Mouse (Mus musculus) Patski (cell line): ENCODE data around the gene Mageb18. TPM values are rescaled to one million over a fixed set of nuclear protein-coding genes. Genes with fewer than 3 reads are reported as not detected.
"Not testable (repeated sequence)": the region's sequence is repeated elsewhere in the genome, so short reads cannot be mapped to it uniquely, and the experiment has no call there.

Experiments used
- ATAC-seq: fragments of 100-300 bp; one replicate; pipeline ENCODE4 v1.8.0; 2021
- CTCF ChIA-PET: fragments of 350-600 bp; sonication (Branson Sonifier 250); formaldehyde crosslinking; loops from one replicate; lab custom pipeline; 2022; ENCODE audit warnings: inconsistent platforms; lab: Charles Lee
- POLR2A ChIA-PET: fragments of 350-600 bp; sonication (Branson Sonifier 250); formaldehyde crosslinking; loops from one replicate; lab custom pipeline; 2022; ENCODE audit warnings: antibody characterized with exemption, inconsistent platforms; lab: Charles Lee
- DNase-seq: peaks from one replicate; pipeline ENCODE4 v3.0.0-alpha.2; 2011; ENCODE audit warnings: low read depth, low spot score
- H3K27me3 ChIP-seq: fragments of 371-371 bp; one replicate; pipeline ENCODE4 v1.5.1; 2021
- CTCF ChIP-seq: fragments of 100-300 bp; IDR thresholded peaks from one replicate; pipeline ENCODE4 v1.5.1; 2021
- in situ Hi-C: fragments of 300-500 bp; cut with MboI; formaldehyde crosslinking; loops from 3 replicates; pipeline ENCODE4 v1.11.1; 2018; ENCODE audit warnings: low pct_unique_long_range_greater_than_20kb, mixed read lengths
- polyA plus RNA-seq: library from polyadenylated mRNA; unstranded; gene quantifications from one replicate; pipeline ENCODE4 v1.2.3, GENCODE M21; 2021

Gene Mageb18
- not detected for polyA plus RNA-seq

- CTCF ChIA-PET: no interaction called here
- POLR2A ChIA-PET: no interaction called here
- DNase-seq (no peak), ATAC-seq (no peak)
- TF ChIP-seq CTCF: no peak
- in situ Hi-C loops: no loop called here
- H3K27me3 ChIP-seq: peaks cover 52% of the 10 kb centered on the region
Observed at GRCm38 (mm10) chrX:92599472-92599871, at the start of gene Mageb18. TSS of gene Mageb18 (minus strand) at chrX:92599572.

DNA sequence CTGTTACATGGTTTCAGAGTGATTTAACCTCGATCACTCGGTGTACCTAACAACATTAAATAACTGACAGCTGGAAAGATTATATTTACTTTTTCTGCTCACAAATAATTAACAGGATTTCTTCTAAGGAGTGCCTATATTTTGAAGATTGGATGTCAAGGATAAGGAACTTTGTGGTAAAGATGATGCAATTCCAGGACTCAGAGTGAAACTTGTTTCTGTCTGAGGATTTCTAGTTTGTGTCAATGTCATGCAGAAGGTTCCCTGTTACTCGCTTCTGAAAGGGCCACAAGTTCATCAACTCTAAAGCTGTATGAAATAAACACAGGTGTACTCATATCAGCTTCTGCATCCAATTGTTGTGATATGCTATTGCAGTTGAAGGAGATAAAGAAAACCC, 13.4 kb upstream of the Mageb18 start:
- in situ Hi-C loops: no loop called here
- CTCF ChIA-PET: no interaction called here
- TF ChIP-seq CTCF: no peak
- DNase-seq (no peak), ATAC-seq (no peak)
- POLR2A ChIA-PET: no interaction called here
- peaks cover 20% of the 10 kb centered on the region for H3K27me3 ChIP-seq

GRCm38 (mm10) chrX:92610466-92610865, 11.1 kb upstream of the Mageb18 start:
- peaks cover 20% of the 10 kb centered on the region for H3K27me3 ChIP-seq
- DNase-seq (no peak), ATAC-seq (no peak)
- no peak for TF ChIP-seq CTCF
- ChIA-PET CTCF (no interaction called here), POLR2A (no interaction called here)
- in situ Hi-C loops: no loop called here

DNA sequence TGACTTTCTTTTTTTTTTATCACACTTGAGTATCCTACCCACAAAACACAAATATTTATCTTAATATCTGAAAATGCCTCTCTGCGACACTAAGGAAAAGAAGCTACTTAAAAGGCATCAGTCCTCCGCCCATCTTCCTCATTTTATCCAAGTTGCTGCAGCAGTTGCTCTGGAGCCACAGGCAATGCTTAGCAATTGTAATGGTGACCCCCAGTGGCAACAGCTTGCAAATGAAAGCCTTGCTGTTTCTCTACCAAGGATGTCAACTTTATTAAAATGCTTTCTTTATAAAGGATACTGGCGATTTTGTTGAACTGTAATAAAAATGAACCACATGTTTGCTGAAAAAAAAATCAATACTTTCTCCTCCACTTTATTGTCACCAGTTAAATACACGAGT, 2.0 kb downstream of the Mageb18 start:
- ChIA-PET POLR2A (no interaction called here), CTCF (interaction anchor here (0.9 kb wide), 1 partner anchor 17 kb away, joined by 3 read pairs; no protein-coding TSS in a partner anchor)
- DNase-seq (no peak), ATAC-seq (no peak)
- TF ChIP-seq CTCF: peak; percentile 59
- in situ Hi-C loops: no loop called here
- H3K27me3 ChIP-seq: peaks cover 68% of the 10 kb centered on the region

- CTCF ChIA-PET: no interaction called here
- DNase-seq: no peak
- no peak for ATAC-seq
- TF ChIP-seq CTCF: no peak
- H3K27me3 ChIP-seq: peaks cover 23% of the 10 kb centered on the region
- in situ Hi-C loops: no loop called here
- POLR2A ChIA-PET: no interaction called here
Observed at GRCm38 (mm10) chrX:92527826-92528225, 71.5 kb downstream of the Mageb18 start.

GRCm38 (mm10) chrX:92498254-92498653, 101.1 kb downstream of the Mageb18 start:
- peaks cover 33% of the 10 kb centered on the region for H3K27me3 ChIP-seq
- in situ Hi-C loops: no loop called here
- no peak for ATAC-seq
- ChIA-PET CTCF (no interaction called here), POLR2A (interaction anchor here (0.7 kb wide), 1 partner anchor 1353 kb away, joined by 5 read pairs; no protein-coding TSS in a partner anchor)
- no peak for TF ChIP-seq CTCF
- no peak for DNase-seq

DNA sequence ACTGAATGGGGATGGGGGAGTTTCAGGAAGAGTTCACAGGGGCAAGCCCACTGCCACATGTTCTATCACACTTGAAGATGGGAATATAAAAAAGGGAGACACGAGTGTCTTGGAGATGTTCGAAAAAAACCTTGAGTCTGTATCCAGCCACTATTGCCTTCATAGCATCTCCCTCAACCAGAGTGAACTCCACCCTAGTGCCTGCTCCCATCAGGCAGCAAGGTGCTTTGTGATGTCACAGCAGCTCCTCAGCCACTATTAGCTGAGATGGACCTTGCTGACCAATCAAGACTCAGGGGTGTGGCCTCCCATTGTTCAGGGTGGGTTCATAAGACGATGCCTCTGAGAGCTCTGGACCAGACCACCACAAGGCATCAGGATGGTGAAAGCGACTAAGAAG, 109.7 kb downstream of the Mageb18 start, which contains the start of gene Gm5941:
Gm5941 (plus strand) TSS at position 301 of the 400 bp plus-strand sequence.
- CTCF ChIA-PET, DNase-seq, ATAC-seq, in situ Hi-C loops, POLR2A ChIA-PET: not testable (repeated sequence)
- peaks cover 30% of the 10 kb centered on the region for H3K27me3 ChIP-seq

DNA sequence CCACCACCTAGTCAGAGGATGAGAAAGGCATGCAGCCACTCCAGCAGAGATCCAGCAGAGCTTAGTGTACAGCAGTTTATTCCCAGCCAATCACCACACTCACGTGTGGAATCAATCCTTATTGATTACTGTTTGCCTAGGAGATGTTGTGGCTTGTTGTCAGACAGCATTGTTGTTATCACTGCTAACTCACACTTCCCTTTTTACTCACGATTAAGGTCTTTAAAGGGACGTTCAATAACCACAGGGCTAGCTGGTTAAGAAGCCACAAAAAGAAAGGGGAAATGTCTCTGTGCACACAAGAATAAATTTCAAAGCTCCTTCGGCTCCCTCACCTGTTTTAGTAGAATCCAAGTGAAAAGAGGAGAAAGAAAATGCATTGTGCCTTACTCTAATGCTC, 134.6 kb downstream of the Mageb18 start:
- in situ Hi-C loops: no loop called here
- no peak for DNase-seq
- ChIA-PET CTCF (no interaction called here), POLR2A (no interaction called here)
- ATAC-seq: no peak
- no peak for TF ChIP-seq CTCF
- H3K27me3 ChIP-seq: peaks cover 44% of the 10 kb centered on the region

- DNase-seq (no peak), ATAC-seq (no peak)
- ChIA-PET CTCF (interaction anchor here (0.6 kb wide), 1 partner anchor 8 kb away, joined by 3 read pairs; no protein-coding TSS in a partner anchor), POLR2A (no interaction called here)
- no peak for TF ChIP-seq CTCF
- in situ Hi-C loops: no loop called here
- H3K27me3 ChIP-seq: peaks cover 40% of the 10 kb centered on the region
Observed at GRCm38 (mm10) chrX:92460496-92460895, 138.9 kb downstream of the Mageb18 start.

- in situ Hi-C loops: no loop called here
- no peak for DNase-seq
- H3K27me3 ChIP-seq: peaks cover 32% of the 10 kb centered on the region
- POLR2A ChIA-PET: no interaction called here
- CTCF ChIA-PET: no interaction called here
- no peak for ATAC-seq
- no peak for TF ChIP-seq CTCF
Observed at GRCm38 (mm10) chrX:92387384-92387783, 212.0 kb downstream of the Mageb18 start.

GRCm38 (mm10) chrX:92342924-92343323, 256.4 kb downstream of the Mageb18 start:
- in situ Hi-C loops: no loop called here
- POLR2A ChIA-PET: no interaction called here
- no peak for DNase-seq
- peak; percentile 84 for TF ChIP-seq CTCF
- CTCF ChIA-PET: no interaction called here
- ATAC-seq: no peak
- peaks cover 44% of the 10 kb centered on the region for H3K27me3 ChIP-seq

GRCm38 (mm10) chrX:92340906-92341305, 258.5 kb downstream of the Mageb18 start:
- POLR2A ChIA-PET: no interaction called here
- ATAC-seq: no peak
- CTCF ChIA-PET: interaction anchor here (1.1 kb wide), 1 partner anchor 13 kb away, joined by 3 read pairs; no protein-coding TSS in a partner anchor

More at GRCm38 (mm10) chrX:92340906-92341305, 258.5 kb downstream of the Mageb18 start:
- in situ Hi-C loops: no loop called here
- no peak for DNase-seq
- H3K27me3 ChIP-seq: peaks cover 42% of the 10 kb centered on the region
- no peak for TF ChIP-seq CTCF
